Mouse (Mus musculus): ENCODE data around the gene Kif26a. TPM values are rescaled to one million over a fixed set of nuclear protein-coding genes. Genes with fewer than 3 reads are reported as not detected.

The Kif26a gene
- polyA plus RNA-seq, 1 experiment from 2014 or later, result 7.9 TPM

DNA sequence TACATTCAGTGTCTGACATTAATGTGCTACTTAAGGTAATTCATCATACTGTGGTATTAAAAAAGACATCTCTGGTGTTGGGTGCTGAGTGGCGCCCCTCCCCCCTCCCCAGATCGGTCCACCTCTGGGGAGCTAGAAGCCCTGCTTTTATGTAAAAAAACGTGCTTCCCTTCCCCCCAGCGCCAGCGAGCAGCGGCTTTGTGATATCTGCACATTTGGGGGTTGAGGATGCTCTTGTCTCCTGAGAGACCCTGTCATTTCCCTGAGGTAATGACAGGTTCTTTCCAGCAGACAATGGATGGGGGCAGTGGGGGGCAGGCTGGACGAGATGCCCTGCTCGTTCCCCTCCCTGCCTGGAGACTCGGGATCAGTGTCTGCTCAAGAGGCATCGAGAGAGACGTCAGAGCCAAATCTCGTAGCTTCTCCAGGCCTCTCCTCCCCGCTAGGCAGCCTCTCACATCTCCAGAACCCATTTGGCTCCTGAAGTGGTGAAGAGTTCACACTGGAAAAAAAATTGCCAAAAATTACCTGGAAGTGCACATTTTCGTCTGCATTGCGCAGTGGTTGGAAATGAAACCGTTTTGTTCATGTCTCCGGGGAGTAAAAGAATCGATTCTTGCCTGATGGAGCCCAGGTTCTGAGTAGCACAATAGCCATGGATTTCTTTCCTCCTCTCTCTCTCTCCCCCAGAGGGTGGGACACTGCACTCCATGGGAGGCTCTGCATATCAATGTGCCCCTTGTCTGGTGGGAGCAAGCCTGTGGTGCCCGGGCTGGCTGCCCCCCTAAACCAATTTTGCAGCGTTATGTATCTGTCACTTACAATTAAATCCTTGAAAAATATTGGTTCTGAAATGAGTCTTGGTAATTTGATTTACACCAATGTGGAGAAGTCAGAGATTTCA is 24.9 kb downstream of the Kif26a start:
- H3K27me3 ChIP-seq, result no peaks in the 10 kb centered on the region
- H3K9ac ChIP-seq, result no peak overlapping the region
- H3K27ac ChIP-seq (replicated peaks), result no peak overlapping the region
- H3K4me2 ChIP-seq (replicated peaks), result no peak overlapping the region
- H3K36me3 ChIP-seq, result peaks cover 40% of the 10 kb centered on the region
- H3K9me3 ChIP-seq (replicated peaks), result no peaks in the 10 kb centered on the region
- H3K4me1 ChIP-seq, result peaks cover 52% of the 10 kb centered on the region
- WGBS, result 36% methylated on average over 20 of the region's 20 CpGs
- no peak overlapping the region for H3K4me3 ChIP-seq (replicated peaks)
- ATAC-seq (ENCODE audit: insufficient number of reproducible peaks, low FRiP score, low TSS enrichment, low read depth), result no peak

DNA sequence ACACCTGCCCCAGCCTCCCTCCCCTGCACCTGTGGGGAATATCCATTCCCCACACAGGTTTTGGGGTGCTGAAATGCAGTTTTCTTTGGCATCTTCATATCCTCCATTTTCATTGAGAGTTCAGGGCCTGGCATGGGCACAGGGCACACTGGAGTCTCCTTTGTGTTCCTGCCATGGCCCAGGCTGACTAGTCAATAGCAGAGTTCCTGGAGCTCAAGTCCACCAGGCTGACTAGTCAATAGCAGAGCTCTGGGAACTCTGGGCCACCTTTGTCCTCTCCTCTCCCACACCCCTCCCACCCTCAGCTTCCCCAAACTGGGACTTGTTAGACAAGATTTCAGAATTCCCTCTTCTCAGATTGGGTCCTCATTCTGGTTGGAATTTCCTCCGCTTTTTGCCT is 25.6 kb downstream of the Kif26a start:
- no peak for ATAC-seq (ENCODE audit: insufficient number of reproducible peaks, low FRiP score, low TSS enrichment, low read depth)
- Histone ChIP-seq H3K9ac (no peak overlapping the region), H3K36me3 (peaks cover 47% of the 10 kb centered on the region), H3K27me3 (no peaks in the 10 kb centered on the region), H3K4me3 (replicated peaks) (no peak overlapping the region), H3K4me1 (peaks cover 46% of the 10 kb centered on the region), H3K4me2 (replicated peaks) (no peak overlapping the region), H3K27ac (replicated peaks) (no peak overlapping the region), H3K9me3 (replicated peaks) (no peaks in the 10 kb centered on the region)
- WGBS, result 92% methylated on average over 1 of the region's 1 CpGs

DNA sequence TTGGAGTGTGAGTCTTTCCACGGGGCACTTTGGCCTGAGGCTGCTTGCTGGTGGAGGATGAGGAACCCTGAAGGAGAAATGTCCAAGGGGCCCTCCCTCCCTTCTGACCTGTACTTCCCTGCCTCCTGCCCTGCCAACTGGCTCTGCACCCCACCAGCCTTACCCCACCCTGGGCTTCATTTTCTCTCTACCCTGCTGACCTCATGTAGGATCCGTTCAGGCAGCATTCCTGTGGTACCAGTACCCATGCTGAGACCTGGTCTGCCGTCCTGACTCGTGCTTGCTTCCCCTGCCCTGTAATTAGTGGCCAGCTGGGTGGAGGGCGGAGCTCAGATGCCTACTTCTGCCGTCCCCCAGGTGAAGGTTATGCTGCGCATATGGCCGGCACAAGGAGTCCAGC is 26.2 kb downstream of the Kif26a start:
- WGBS, result 59% methylated on average over 8 of the region's 8 CpGs
- no peak overlapping the region for H3K27ac ChIP-seq (replicated peaks)
- no peak overlapping the region for H3K4me3 ChIP-seq (replicated peaks)
- no peak overlapping the region for H3K9ac ChIP-seq
- no peaks in the 10 kb centered on the region for H3K9me3 ChIP-seq (replicated peaks)
- no peaks in the 10 kb centered on the region for H3K27me3 ChIP-seq
- no peak overlapping the region for H3K4me2 ChIP-seq (replicated peaks)
- H3K36me3 ChIP-seq, result peaks cover 53% of the 10 kb centered on the region
- H3K4me1 ChIP-seq, result peaks cover 41% of the 10 kb centered on the region
- no peak for ATAC-seq (ENCODE audit: insufficient number of reproducible peaks, low FRiP score, low TSS enrichment, low read depth)

DNA sequence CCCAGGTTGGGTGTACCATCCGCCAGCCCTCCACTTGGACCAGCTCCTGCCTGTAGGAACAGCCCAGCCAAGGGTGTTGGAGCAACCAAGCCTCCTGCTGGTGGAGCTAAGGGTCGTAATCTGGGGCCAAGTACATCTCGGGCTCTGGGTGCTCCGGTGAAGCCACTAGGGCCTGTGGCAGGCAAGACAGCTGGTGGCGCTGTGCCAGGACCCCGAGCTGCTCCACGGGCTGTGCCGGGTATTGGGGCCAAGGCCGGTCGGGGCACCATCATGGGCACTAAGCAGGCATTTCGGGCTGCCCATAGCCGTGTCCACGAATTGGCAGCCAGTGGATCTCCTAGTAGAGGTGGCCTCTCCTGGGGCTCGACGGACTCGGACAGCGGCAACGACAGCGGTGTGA is 31.7 kb downstream of the Kif26a start:
- no peak overlapping the region for H3K27ac ChIP-seq (replicated peaks)
- H3K36me3 ChIP-seq, result peaks cover 53% of the 10 kb centered on the region
- no peak overlapping the region for H3K4me3 ChIP-seq (replicated peaks)
- H3K4me1 ChIP-seq, result peaks cover 32% of the 10 kb centered on the region
- no peak for ATAC-seq (ENCODE audit: insufficient number of reproducible peaks, low FRiP score, low TSS enrichment, low read depth)
- H3K4me2 ChIP-seq (replicated peaks), result no peak overlapping the region
- H3K9me3 ChIP-seq (replicated peaks), result no peaks in the 10 kb centered on the region
- H3K9ac ChIP-seq, result no peak overlapping the region
- 97% methylated on average over 19 of the region's 19 CpGs for WGBS
- no peaks in the 10 kb centered on the region for H3K27me3 ChIP-seq

DNA sequence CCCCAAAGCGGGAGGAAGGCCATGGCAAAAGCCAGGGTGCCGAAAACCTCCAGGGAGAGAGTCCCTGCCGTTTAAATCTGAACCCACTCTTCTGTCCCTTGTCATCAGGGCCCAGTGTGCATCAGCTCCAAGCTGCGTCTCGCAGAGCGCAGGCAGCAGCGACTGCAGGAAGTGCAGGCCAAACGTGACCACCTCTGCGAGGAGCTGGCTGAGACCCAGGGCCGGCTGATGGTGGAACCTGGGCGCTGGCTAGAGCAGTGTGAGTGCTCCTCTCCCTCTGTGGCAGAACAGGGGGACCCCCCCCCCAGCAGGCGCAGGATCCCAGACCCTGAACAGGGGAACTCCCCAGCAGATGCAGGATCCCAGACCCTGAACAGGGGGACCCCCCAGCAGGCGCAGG is 33.7 kb downstream of the Kif26a start:
- Histone ChIP-seq H3K9me3 (replicated peaks) (no peaks in the 10 kb centered on the region), H3K27ac (replicated peaks) (no peak overlapping the region), H3K4me1 (peaks cover 52% of the 10 kb centered on the region), H3K36me3 (peaks cover 34% of the 10 kb centered on the region), H3K4me2 (replicated peaks) (no peak overlapping the region), H3K27me3 (no peaks in the 10 kb centered on the region), H3K9ac (no peak overlapping the region), H3K4me3 (replicated peaks) (no peak overlapping the region)
- ATAC-seq (ENCODE audit: insufficient number of reproducible peaks, low FRiP score, low TSS enrichment, low read depth), result no peak
- WGBS, result 79% methylated on average over 13 of the region's 13 CpGs

DNA sequence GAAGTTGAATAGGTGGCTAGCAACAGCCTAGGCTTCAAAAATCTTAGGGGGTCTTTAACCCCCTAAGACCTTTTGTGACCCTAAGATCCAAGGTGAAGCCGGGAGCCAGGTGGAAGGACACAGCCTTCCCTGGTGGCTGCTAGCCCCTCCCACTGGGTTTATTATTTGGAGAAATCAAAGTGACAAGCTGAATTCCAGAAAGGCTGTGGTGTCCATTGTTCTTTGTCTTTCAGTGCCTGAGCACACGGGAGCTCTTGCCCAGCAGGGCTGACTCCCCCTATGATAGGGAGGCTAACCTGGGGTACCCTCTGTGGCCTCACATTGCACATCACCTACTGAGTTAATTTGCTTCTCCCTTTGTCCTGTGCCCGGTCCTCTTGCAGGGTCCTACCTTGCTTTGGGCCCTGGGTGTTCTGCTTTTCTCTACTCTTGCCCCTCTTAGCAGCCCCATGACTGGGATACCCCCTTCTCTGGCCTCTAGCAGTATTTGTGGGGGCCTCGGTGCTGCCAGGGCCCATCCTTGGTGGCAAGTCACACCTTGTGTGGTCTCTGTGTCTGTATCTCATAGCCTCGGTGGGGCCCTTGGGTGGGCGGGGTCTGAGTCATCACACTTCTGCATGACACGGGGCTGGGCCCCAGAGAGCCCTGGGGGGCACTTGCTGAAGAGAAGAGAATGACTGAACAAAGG is 36.1 kb downstream of the Kif26a start:
- no peak for ATAC-seq (ENCODE audit: insufficient number of reproducible peaks, low FRiP score, low TSS enrichment, low read depth)

DNA sequence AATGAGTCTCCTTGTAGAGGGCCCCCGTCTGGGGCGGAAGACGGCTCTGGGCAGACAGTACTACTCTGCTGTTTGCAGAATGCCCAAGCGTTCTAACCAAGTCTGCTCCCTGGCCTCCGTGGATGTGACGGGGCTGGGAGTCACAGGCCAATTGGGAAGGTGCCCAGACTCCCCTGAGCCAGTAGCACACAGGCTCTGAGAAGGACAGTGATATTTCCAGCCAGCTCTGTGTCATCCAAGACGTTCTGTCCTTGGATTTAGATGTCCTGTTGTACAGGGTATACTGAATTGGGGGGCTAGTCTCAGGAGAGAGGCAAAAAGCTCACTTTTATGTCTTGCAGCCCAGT is 36.6 kb downstream of the Kif26a start:
- H3K9ac ChIP-seq, result no peak overlapping the region
- peaks cover 6% of the 10 kb centered on the region; the same call in 1 of the 2 replicates for H3K36me3 ChIP-seq
- H3K4me1 ChIP-seq, result peaks cover 58% of the 10 kb centered on the region
- peak overlapping the region; percentile 40; the same call in 1 of the 2 replicates for H3K27ac ChIP-seq (replicated peaks)
- WGBS, result 34% methylated on average over 7 of the region's 7 CpGs
- no peaks in the 10 kb centered on the region for H3K9me3 ChIP-seq (replicated peaks)
- no peak overlapping the region for H3K4me2 ChIP-seq (replicated peaks)
- H3K27me3 ChIP-seq, result no peaks in the 10 kb centered on the region
- H3K4me3 ChIP-seq (replicated peaks), result no peak overlapping the region
- no peak for ATAC-seq (ENCODE audit: insufficient number of reproducible peaks, low FRiP score, low TSS enrichment, low read depth)

More for the DNA sequence above, 36.1 kb downstream of the Kif26a start:
- H3K36me3 ChIP-seq, result peaks cover 10% of the 10 kb centered on the region; the same call in 1 of the 2 replicates
- H3K4me3 ChIP-seq (replicated peaks), result no peak overlapping the region
- H3K4me1 ChIP-seq, result peaks cover 55% of the 10 kb centered on the region
- no peaks in the 10 kb centered on the region for H3K9me3 ChIP-seq (replicated peaks)
- H3K27me3 ChIP-seq, result no peaks in the 10 kb centered on the region
- H3K9ac ChIP-seq, result no peak overlapping the region
- H3K4me2 ChIP-seq (replicated peaks), result no peak overlapping the region
- H3K27ac ChIP-seq (replicated peaks), result peak overlapping the region; percentile 31; the same call in 1 of the 2 replicates
- 28% methylated on average over 7 of the region's 7 CpGs for WGBS

DNA sequence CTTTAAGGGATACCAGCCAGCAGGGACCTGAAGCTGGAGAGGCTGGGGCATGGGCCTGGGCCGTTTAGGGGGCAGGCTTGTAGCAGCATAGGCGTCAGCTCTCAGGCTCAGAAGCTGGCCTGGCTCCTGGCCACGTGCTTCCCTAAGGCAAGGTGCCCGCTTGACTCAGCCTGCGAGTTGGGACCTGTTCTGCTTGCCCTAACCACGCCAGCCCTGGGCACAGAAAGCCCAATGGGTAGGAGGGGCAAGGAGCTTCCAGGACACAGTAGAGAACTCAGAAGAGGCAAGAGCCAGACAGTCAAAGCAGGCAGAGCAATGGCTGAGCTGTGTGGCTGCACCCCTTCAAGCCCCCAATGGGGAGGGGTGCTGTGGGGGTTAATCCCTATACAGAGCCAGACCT is 37.7 kb downstream of the Kif26a start:
- WGBS, result 42% methylated on average over 6 of the region's 6 CpGs
- no peak for ATAC-seq (ENCODE audit: insufficient number of reproducible peaks, low FRiP score, low TSS enrichment, low read depth)

DNA sequence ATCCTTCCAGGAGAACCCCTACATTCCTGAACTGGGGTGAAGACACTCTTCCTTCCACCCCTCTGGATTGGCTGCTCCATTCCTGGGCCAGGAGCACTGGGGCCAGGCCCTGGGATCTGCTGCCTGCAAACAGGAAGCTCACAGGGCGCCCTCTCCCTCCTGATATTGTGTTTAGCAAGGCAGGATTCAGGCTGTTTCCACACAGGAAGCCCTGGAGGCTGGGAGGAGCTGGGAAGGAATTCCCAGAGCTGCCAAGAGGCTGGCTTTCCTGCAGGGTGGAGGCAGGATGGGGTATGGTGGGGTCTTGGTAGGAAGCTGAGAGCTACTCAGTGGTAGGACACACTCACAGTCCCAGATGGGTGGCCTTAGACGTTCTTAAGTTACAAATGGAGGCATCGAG is 38.4 kb downstream of the Kif26a start:
- Histone ChIP-seq H3K27ac (replicated peaks) (peak overlapping the region; percentile 78), H3K36me3 (no peaks in the 10 kb centered on the region), H3K9me3 (replicated peaks) (no peaks in the 10 kb centered on the region), H3K4me2 (replicated peaks) (no peak overlapping the region), H3K9ac (no peak overlapping the region), H3K4me3 (replicated peaks) (no peak overlapping the region), H3K27me3 (no peaks in the 10 kb centered on the region), H3K4me1 (peaks cover 51% of the 10 kb centered on the region)
- no peak for ATAC-seq (ENCODE audit: insufficient number of reproducible peaks, low FRiP score, low TSS enrichment, low read depth)
- 28% methylated on average over 3 of the region's 3 CpGs for WGBS

More for the DNA sequence above, 37.7 kb downstream of the Kif26a start:
- no peak overlapping the region for H3K9ac ChIP-seq
- H3K36me3 ChIP-seq, result no peaks in the 10 kb centered on the region
- H3K9me3 ChIP-seq (replicated peaks), result no peaks in the 10 kb centered on the region
- H3K4me3 ChIP-seq (replicated peaks), result no peak overlapping the region
- no peak overlapping the region for H3K4me2 ChIP-seq (replicated peaks)
- peaks cover 53% of the 10 kb centered on the region for H3K4me1 ChIP-seq
- H3K27ac ChIP-seq (replicated peaks), result peak overlapping the region; percentile 78
- no peaks in the 10 kb centered on the region for H3K27me3 ChIP-seq

DNA sequence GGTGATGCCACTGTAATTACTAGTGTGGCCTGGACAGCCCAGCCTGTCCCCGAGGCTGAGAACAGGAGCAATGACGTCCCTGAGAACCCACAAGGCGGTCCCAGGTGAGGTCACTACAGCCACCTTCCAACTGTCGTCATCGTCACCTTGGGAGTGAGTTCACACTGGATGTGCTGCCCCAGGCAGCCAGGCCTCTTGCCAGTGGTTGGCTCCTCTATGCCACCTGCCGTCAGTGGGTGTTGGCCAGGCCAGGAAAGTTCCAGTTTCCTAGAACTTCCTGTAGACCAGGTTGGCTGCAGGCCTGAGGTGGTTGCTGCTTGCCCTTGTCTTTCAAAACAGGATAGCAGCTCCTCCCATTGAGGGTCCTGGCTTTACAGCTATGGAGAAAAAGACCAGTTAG is 40.9 kb downstream of the Kif26a start:
- Histone ChIP-seq H3K27ac (replicated peaks) (no peak overlapping the region), H3K9me3 (replicated peaks) (no peaks in the 10 kb centered on the region), H3K9ac (no peak overlapping the region), H3K27me3 (no peaks in the 10 kb centered on the region), H3K4me3 (replicated peaks) (no peak overlapping the region), H3K4me2 (replicated peaks) (no peak overlapping the region), H3K4me1 (peaks cover 36% of the 10 kb centered on the region), H3K36me3 (no peaks in the 10 kb centered on the region)
- 83% methylated on average over 6 of the region's 6 CpGs for WGBS
- ATAC-seq (ENCODE audit: insufficient number of reproducible peaks, low FRiP score, low TSS enrichment, low read depth), result no peak

DNA sequence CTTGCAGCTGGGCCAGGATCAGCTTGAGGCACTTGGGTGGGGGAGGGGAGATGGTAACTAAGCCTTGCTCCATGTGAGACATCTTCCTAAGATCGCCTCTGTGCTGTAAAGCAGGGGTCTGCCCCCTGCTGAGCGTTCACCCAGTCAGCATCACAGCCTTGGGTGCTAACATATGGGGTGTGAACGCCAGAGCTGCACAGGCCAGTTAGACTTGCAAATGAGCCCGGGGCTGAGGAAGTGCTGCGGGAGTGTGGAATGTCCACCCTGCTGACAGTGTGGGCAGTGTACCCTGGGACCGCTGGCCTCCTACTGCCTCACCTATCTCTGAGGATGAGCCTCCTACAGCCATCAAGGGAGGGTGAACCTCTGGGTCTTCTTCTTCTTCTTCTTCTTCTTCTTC is 45.7 kb downstream of the Kif26a start:
- Histone ChIP-seq H3K27me3 (no peaks in the 10 kb centered on the region), H3K9me3 (replicated peaks) (no peaks in the 10 kb centered on the region), H3K36me3 (no peaks in the 10 kb centered on the region), H3K4me3 (replicated peaks) (no peak overlapping the region), H3K9ac (no peak overlapping the region), H3K27ac (replicated peaks) (no peak overlapping the region), H3K4me1 (peaks cover 13% of the 10 kb centered on the region), H3K4me2 (replicated peaks) (no peak overlapping the region)
- WGBS, result 51% methylated on average over 6 of the region's 6 CpGs
- no peak for ATAC-seq (ENCODE audit: insufficient number of reproducible peaks, low FRiP score, low TSS enrichment, low read depth)
